Mouse (Mus musculus): ENCODE measurements around the gene Bcs1l.

Gene Bcs1l

GRCm38 (mm10) chr1:74587773-74588445, at the start of gene Bcs1l, which contains the start of gene Zfp142:
Gene Bcs1l, plus strand, starts transcription at chr1:74588289.
Gene Zfp142, minus strand, starts transcription at chr1:74588246.
- in situ Hi-C loops (cut with MboI; ENCODE audit: low pct_unique_long_range_greater_than_20kb in 1 of 2, low sequenced_read_pairs in 2 of 2, unreplicated experiment in 1 of 2), result no loop called here

GRCm38 (mm10) chr1:74538650-74539049, 49.4 kb upstream of the Bcs1l start:
- in situ Hi-C loops (cut with MboI; ENCODE audit: low pct_unique_long_range_greater_than_20kb in 1 of 2, low sequenced_read_pairs in 2 of 2, unreplicated experiment in 1 of 2), result no loop called here

GRCm38 (mm10) chr1:74542451-74542961, 45.6 kb upstream of the Bcs1l start, which contains the start of gene Plcd4:
Gene Plcd4, plus strand, starts transcription at chr1:74542888.
- in situ Hi-C loops (cut with MboI; ENCODE audit: low pct_unique_long_range_greater_than_20kb in 1 of 2, low sequenced_read_pairs in 2 of 2, unreplicated experiment in 1 of 2), result no loop called here

- in situ Hi-C loops (cut with MboI; ENCODE audit: low pct_unique_long_range_greater_than_20kb in 1 of 2, low sequenced_read_pairs in 2 of 2, unreplicated experiment in 1 of 2), result no loop called here
Measured at GRCm38 (mm10) chr1:74544184-74544583, 43.9 kb upstream of the Bcs1l start, which contains the start of gene Usp37. Gene Usp37, minus strand, starts transcription at chr1:74544284.

- in situ Hi-C loops (cut with MboI; ENCODE audit: low pct_unique_long_range_greater_than_20kb in 1 of 2, low sequenced_read_pairs in 2 of 2, unreplicated experiment in 1 of 2), result no loop called here
Measured at GRCm38 (mm10) chr1:74559061-74559460, 29.0 kb upstream of the Bcs1l start.

- in situ Hi-C loops (cut with MboI; ENCODE audit: low pct_unique_long_range_greater_than_20kb in 1 of 2, low sequenced_read_pairs in 2 of 2, unreplicated experiment in 1 of 2), result no loop called here
Measured at GRCm38 (mm10) chr1:74565834-74566233, 22.3 kb upstream of the Bcs1l start.

- in situ Hi-C loops (cut with MboI; ENCODE audit: low pct_unique_long_range_greater_than_20kb in 1 of 2, low sequenced_read_pairs in 2 of 2, unreplicated experiment in 1 of 2), result no loop called here
Measured at GRCm38 (mm10) chr1:74569739-74570719, 18.1 kb upstream of the Bcs1l start.

GRCm38 (mm10) chr1:74582621-74583020, 5.5 kb upstream of the Bcs1l start:
- in situ Hi-C loops (cut with MboI; ENCODE audit: low pct_unique_long_range_greater_than_20kb in 1 of 2, low sequenced_read_pairs in 2 of 2, unreplicated experiment in 1 of 2), result no loop called here

- in situ Hi-C loops (cut with MboI; ENCODE audit: low pct_unique_long_range_greater_than_20kb in 1 of 2, low sequenced_read_pairs in 2 of 2, unreplicated experiment in 1 of 2), result no loop called here
Measured at GRCm38 (mm10) chr1:74584616-74585398, 3.3 kb upstream of the Bcs1l start.

- in situ Hi-C loops (cut with MboI; ENCODE audit: low pct_unique_long_range_greater_than_20kb in 1 of 2, low sequenced_read_pairs in 2 of 2, unreplicated experiment in 1 of 2), result no loop called here
Measured at GRCm38 (mm10) chr1:74587233-74587772, 786 bp upstream of the Bcs1l start.

- in situ Hi-C loops (cut with MboI; ENCODE audit: low pct_unique_long_range_greater_than_20kb in 1 of 2, low sequenced_read_pairs in 2 of 2, unreplicated experiment in 1 of 2), result no loop called here
Measured at GRCm38 (mm10) chr1:74594434-74594833, 6.3 kb downstream of the Bcs1l start.

GRCm38 (mm10) chr1:74600501-74601266, 12.6 kb downstream of the Bcs1l start:
- in situ Hi-C loops (cut with MboI; ENCODE audit: low pct_unique_long_range_greater_than_20kb in 1 of 2, low sequenced_read_pairs in 2 of 2, unreplicated experiment in 1 of 2), result no loop called here

GRCm38 (mm10) chr1:74601267-74601962, 13.3 kb downstream of the Bcs1l start, which contains the start of the genes Rnf25 and Stk36:
Gene Rnf25, minus strand, starts transcription at chr1:74601397.
Gene Stk36, plus strand, starts transcription at chr1:74601445.
- in situ Hi-C loops (cut with MboI; ENCODE audit: low pct_unique_long_range_greater_than_20kb in 1 of 2, low sequenced_read_pairs in 2 of 2, unreplicated experiment in 1 of 2), result no loop called here

- in situ Hi-C loops (cut with MboI; ENCODE audit: low pct_unique_long_range_greater_than_20kb in 1 of 2, low sequenced_read_pairs in 2 of 2, unreplicated experiment in 1 of 2), result no loop called here
Measured at GRCm38 (mm10) chr1:74624183-74624582, 36.1 kb downstream of the Bcs1l start.

- in situ Hi-C loops (cut with MboI; ENCODE audit: low pct_unique_long_range_greater_than_20kb in 1 of 2, low sequenced_read_pairs in 2 of 2, unreplicated experiment in 1 of 2), result no loop called here
Measured at GRCm38 (mm10) chr1:74626076-74626475, 38.0 kb downstream of the Bcs1l start.

- in situ Hi-C loops (cut with MboI; ENCODE audit: low pct_unique_long_range_greater_than_20kb in 1 of 2, low sequenced_read_pairs in 2 of 2, unreplicated experiment in 1 of 2), result no loop called here
Measured at GRCm38 (mm10) chr1:74628001-74628400, 39.9 kb downstream of the Bcs1l start.

GRCm38 (mm10) chr1:74632734-74633133, 44.6 kb downstream of the Bcs1l start:
- in situ Hi-C loops (cut with MboI; ENCODE audit: low pct_unique_long_range_greater_than_20kb in 1 of 2, low sequenced_read_pairs in 2 of 2, unreplicated experiment in 1 of 2), result no loop called here
